Mouse (Mus musculus) thymus, postnatal 36 days (tissue): ENCODE measurements around the gene Ccdc18.
A peak's percentile ranks its signal among the peaks of the same experiment; 100 is the strongest.
"Not testable (repeated sequence)": the region's sequence is repeated elsewhere in the genome, so short reads cannot be mapped to it uniquely, and the experiment has no call there.

Experiments used
- DNase-seq, 2 experiments: peaks; one replicate each; pipeline ENCODE4 v3.0.0; 2022; ENCODE audit warnings: mixed read lengths in 2 of 2

Ccdc18 gene

GRCm38 (mm10) chr5:108263785-108264184, 131.1 kb downstream of the Ccdc18 start:
- DNase-seq, result not testable (repeated sequence)

- no peak for DNase-seq
These were observed 134.3 kb downstream of the Ccdc18 start for GRCm38 (mm10) chr5:108266990-108267389.

GRCm38 (mm10) chr5:108268127-108269062, 135.7 kb downstream of the Ccdc18 start, which contains the start of gene Dr1:
Gene Dr1 (plus strand): TSS chr5:108268897.
- peak; percentile 88 to 91 for DNase-seq

GRCm38 (mm10) chr5:108269063-108269810, 136.6 kb downstream of the Ccdc18 start:
- no peak for DNase-seq

- DNase-seq, result no peak
These were observed 137.1 kb downstream of the Ccdc18 start for GRCm38 (mm10) chr5:108269811-108270151.

- no peak for DNase-seq
These were observed 137.7 kb downstream of the Ccdc18 start for GRCm38 (mm10) chr5:108270415-108270814.

- DNase-seq, result not testable (repeated sequence)
These were observed 138.7 kb downstream of the Ccdc18 start for GRCm38 (mm10) chr5:108271345-108271744.
